Mouse (Mus musculus) lung, embryonic 16.5 days (tissue): ENCODE data around the gene Begain. TPM values are rescaled to one million over a fixed set of nuclear protein-coding genes. Genes with fewer than 3 reads are reported as not detected.

Source experiments
- ATAC-seq: fragments of 200-750 bp; cut with Nextera tagmentation; 2 replicates; pipeline ENCODE4 v1.8.0; 2017; ENCODE audit warnings: low read depth, mild to moderate bottlenecking, moderate library complexity
- H3K27ac ChIP-seq: fragments of 300-500 bp; sonication (generic); 2 replicates; pipeline ENCODE4 v1.5.1; 2014; ENCODE audit warnings: mild to moderate bottlenecking, control low read depth, low read length
- H3K27me3 ChIP-seq: fragments of 300-500 bp; sonication (generic); 2 replicates; pipeline ENCODE4 v1.6.1; 2014; ENCODE audit warnings: low read depth, low read length, mixed read lengths; ENCODE audit not compliant: control insufficient read depth, insufficient read depth
- H3K36me3 ChIP-seq: fragments of 300-500 bp; sonication (generic); 2 replicates; pipeline ENCODE4 v1.6.1; 2014; ENCODE audit warnings: low read length; ENCODE audit not compliant: control insufficient read depth, insufficient read depth
- H3K4me1 ChIP-seq: fragments of 300-500 bp; sonication (generic); replicated peaks from 2 replicates; pipeline ENCODE4 v1.6.1; 2014; ENCODE audit warnings: low read length, mixed read lengths; ENCODE audit not compliant: control insufficient read depth, insufficient read depth
- H3K4me2 ChIP-seq: fragments of 300-500 bp; sonication (generic); 2 replicates; pipeline ENCODE4 v1.6.1; 2014; ENCODE audit warnings: low read depth, low read length, control low read depth
- H3K4me3 ChIP-seq: fragments of 300-500 bp; sonication (generic); 2 replicates; pipeline ENCODE4 v1.5.1; 2014; ENCODE audit warnings: mild to moderate bottlenecking, low read length, control low read depth
- H3K9ac ChIP-seq: fragments of 300-500 bp; sonication (generic); 2 replicates; pipeline ENCODE4 v1.6.1; 2014; ENCODE audit warnings: low read length, control low read depth
- H3K9me3 ChIP-seq: fragments of 300-500 bp; sonication (generic); 2 replicates; pipeline ENCODE4 v1.6.1; 2016; ENCODE audit warnings: low read length; ENCODE audit not compliant: control insufficient read depth
- WGBS: fragments of 180-500 bp; shearing (Covaris S2); extraction: QIAGEN DNeasy Blood & Tissue Kit; methylation state at CpG from one replicate; pipeline ENCODE4 v1.1.7; 2014; 5-methylcytosine and 5-hydroxymethylcytosine counted together
- polyA plus RNA-seq: library from polyadenylated mRNA; unstranded; fragments of >200 nt; fragmentation: Nextera tagmentation; extraction: Ambion mirVana; gene quantifications from 2 replicates; pipeline ENCODE4 v1.2.1, GENCODE M21; 2015

Gene Begain
- polyA plus RNA-seq, 1 experiment from 2014 or later: 3.2 TPM

DNA sequence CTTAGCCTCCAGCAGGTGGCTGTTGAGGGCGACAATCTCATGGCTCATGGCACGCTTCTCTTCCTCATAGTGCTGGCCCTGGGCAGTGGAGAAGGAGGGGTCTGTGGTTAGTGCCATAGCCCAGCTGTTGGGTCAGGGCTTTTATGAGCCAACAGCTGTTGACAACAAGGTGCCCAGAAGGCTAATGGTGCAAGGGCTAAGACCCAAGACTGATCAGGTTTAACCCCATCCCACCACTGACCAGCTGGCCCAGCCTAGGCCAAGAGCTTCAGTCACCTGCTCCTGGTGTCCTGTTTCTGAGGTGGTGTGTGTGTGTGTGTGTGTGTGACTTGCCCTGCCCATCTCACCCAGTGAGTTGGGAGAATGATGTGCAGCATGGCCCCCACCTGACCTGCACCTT, 31.0 kb downstream of the Begain start:
- 73% methylated on average over 2 of the region's 2 CpGs for WGBS
- ATAC-seq: no peak
- Histone ChIP-seq H3K9me3 (peaks cover 7% of the 10 kb centered on the region), H3K4me1 (no peaks in the 10 kb centered on the region), H3K4me3 (no peak overlapping the region), H3K36me3 (0 out of 2 replicates have a peak, but pooled peaks cover 4% of the 10 kb centered on the region), H3K9ac (no peak overlapping the region), H3K27me3 (peaks cover 13% of the 10 kb centered on the region), H3K4me2 (no peak overlapping the region), H3K27ac (no peak overlapping the region)

DNA sequence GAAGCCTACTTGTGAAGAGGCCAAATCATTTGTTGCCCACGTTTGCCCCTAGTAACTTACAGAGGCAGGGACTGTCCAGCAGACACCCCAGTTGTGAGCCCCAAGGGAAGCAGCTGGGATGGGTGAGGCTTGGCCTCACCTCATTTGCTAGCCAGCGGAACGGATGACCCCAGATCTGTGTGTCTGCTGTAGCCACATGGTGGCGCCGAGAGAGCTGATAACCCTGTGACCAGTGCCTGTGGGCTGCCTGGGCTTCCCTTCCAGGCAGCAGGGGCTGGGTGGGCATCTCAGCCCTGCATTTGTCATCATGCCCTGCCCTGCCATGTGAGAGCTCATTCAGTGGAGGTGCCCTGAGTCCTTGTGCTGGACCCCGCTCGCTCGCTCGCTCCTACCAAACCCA, 44.2 kb downstream of the Begain start:
- H3K4me3 ChIP-seq: no peak overlapping the region
- no peaks in the 10 kb centered on the region for H3K27me3 ChIP-seq
- WGBS: 55% methylated on average over 9 of the region's 9 CpGs
- H3K36me3 ChIP-seq: peaks cover 4% of the 10 kb centered on the region
- no peak overlapping the region for H3K9ac ChIP-seq
- no peak for ATAC-seq
- H3K4me2 ChIP-seq: no peak overlapping the region
- H3K27ac ChIP-seq: no peak overlapping the region
- H3K9me3 ChIP-seq: no peaks in the 10 kb centered on the region
- no peaks in the 10 kb centered on the region for H3K4me1 ChIP-seq

DNA sequence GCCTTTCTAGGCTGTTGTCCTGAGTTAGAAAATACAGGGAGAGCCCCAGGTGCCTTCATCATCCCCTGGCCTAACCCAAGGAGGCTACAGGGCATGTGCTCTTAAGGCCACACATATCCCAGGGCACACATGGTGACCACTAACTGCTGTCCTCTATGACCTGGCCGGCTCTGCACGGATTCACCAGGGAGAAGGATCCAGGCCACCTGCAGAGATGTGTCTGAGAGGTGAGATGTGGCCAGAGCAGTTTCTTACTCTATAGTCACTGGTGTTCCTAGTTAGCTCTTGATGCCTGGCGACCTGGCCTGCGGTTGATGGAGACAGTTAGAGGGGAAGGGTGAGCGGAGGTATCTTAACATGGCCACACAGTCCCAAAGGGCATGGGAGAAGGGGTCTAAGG, 45.1 kb downstream of the Begain start:
- no peaks in the 10 kb centered on the region for H3K27me3 ChIP-seq
- no peak for ATAC-seq
- WGBS: 78% methylated on average over 5 of the region's 5 CpGs
- H3K9ac ChIP-seq: no peak overlapping the region
- peaks cover 4% of the 10 kb centered on the region for H3K36me3 ChIP-seq
- no peaks in the 10 kb centered on the region for H3K4me1 ChIP-seq
- H3K4me3 ChIP-seq: no peak overlapping the region
- H3K4me2 ChIP-seq: no peak overlapping the region
- H3K9me3 ChIP-seq: no peaks in the 10 kb centered on the region
- no peak overlapping the region for H3K27ac ChIP-seq

DNA sequence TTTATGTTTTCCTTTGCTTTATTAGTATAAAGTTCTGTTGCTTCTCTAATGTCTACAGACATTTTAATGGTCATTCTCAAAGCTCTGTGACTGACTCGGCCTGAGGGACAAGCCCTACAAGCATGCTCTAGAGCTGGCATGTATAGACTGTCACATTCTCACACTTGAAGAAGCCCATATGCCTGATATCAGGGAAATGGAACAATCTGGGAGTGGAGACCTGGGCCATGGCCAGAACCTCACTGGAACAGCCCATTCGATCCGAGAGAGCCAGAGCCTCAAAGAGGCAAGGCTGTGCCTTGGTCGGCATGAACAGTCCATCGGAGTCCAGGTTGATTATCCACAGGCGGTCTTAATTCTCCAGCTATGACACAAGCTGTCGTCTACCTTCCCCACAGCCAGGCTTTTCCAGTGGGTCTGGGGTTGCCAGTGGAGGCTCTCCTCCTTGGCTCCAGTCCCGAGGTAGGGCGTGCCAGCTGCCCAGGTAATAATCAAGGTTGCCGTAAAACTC, 45.8 kb downstream of the Begain start:
- no peak overlapping the region for H3K4me3 ChIP-seq
- H3K27ac ChIP-seq: no peak overlapping the region
- H3K4me1 ChIP-seq: no peaks in the 10 kb centered on the region
- peaks cover 4% of the 10 kb centered on the region for H3K36me3 ChIP-seq
- no peaks in the 10 kb centered on the region for H3K9me3 ChIP-seq
- WGBS: 68% methylated on average over 10 of the region's 10 CpGs
- H3K4me2 ChIP-seq: no peak overlapping the region
- H3K27me3 ChIP-seq: no peaks in the 10 kb centered on the region
- peak; percentile 71; the same call in 1 of the 2 replicates for ATAC-seq
- H3K9ac ChIP-seq: no peak overlapping the region

DNA sequence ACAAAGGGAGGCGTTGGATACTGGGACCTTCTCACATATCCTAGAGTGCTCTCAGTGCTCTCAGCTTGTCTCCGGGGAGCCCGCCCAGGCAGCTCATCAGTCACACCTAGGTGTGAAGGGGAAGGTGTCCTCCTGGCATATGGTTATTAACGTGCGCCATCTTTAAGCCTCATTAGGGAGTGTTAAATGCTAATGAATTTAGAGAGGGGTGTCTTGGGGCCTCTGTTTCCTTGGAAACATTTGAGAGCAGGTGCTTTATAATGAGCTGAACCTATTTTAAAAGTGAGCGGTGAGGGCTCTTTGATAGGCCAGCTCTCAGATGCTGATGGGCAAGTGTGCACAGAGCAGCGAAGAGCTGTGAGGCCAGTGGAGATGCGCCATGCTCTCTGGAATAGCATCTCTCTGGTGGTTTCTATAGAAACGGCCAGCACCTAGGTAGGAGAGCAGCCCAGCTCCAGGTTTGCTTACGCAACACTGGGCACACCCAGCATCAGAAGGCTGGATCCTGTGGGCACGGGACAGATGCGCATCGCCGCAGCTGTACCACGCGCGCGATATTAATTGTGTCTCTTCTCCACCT, 57.9 kb downstream of the Begain start:
- no peak overlapping the region for H3K4me2 ChIP-seq
- H3K36me3 ChIP-seq: no peaks in the 10 kb centered on the region
- H3K9ac ChIP-seq: no peak overlapping the region
- no peak overlapping the region for H3K27ac ChIP-seq
- ATAC-seq: no peak
- no peaks in the 10 kb centered on the region for H3K9me3 ChIP-seq
- H3K4me1 ChIP-seq: no peaks in the 10 kb centered on the region
- H3K27me3 ChIP-seq: no peaks in the 10 kb centered on the region
- no peak overlapping the region for H3K4me3 ChIP-seq
- WGBS: 76% methylated on average over 18 of the region's 18 CpGs

DNA sequence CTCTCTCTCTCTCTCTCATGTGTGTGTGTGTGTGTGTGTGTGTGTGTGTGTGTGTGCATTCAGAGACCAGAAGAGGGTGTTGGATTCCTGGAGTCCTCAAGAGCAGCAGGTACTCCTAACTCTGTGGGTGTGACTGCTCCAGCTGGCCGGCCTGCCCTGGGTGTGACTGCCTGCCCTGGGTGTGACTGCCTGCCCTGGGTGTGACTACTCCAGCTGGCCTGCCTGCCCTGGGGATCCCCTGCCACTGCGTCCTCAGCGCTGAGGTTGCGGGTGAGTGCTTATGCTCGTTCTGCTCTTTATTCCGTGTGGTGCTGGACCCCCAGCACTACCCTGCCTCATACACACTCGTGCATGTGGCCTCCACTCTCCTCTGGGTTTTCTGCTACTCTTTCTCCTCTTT, 65.0 kb downstream of the Begain start:
- H3K4me2 ChIP-seq: no peak overlapping the region
- WGBS: 60% methylated on average over 7 of the region's 7 CpGs
- H3K27me3 ChIP-seq: no peaks in the 10 kb centered on the region
- ATAC-seq: no peak
- no peak overlapping the region for H3K9ac ChIP-seq
- no peak overlapping the region for H3K27ac ChIP-seq
- H3K9me3 ChIP-seq: no peaks in the 10 kb centered on the region
- no peaks in the 10 kb centered on the region for H3K4me1 ChIP-seq
- no peaks in the 10 kb centered on the region for H3K36me3 ChIP-seq
- no peak overlapping the region for H3K4me3 ChIP-seq

DNA sequence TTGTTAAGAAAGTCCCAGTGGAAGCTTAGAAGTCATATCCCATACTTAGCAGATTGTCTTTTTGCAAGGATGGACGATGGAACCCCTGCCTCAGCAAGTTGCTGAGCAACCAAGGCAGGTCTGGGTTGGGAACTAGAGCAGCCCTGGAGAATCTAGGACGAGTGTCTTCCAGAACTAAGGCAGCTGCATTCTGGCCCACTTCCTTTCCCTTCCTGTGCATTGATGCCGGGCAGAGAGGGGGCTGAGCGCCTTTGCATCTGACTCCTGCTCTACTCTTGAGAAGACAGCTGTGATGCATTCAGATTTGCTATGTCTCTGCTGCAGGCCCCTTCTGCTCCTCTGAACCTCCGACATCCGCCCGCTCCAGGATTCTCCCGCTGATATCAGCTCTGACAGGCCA, 70.8 kb downstream of the Begain start:
- Histone ChIP-seq H3K4me1 (no peaks in the 10 kb centered on the region), H3K27ac (no peak overlapping the region), H3K9ac (no peak overlapping the region), H3K36me3 (no peaks in the 10 kb centered on the region), H3K4me2 (no peak overlapping the region), H3K4me3 (no peak overlapping the region), H3K27me3 (no peaks in the 10 kb centered on the region; the same call in 1 of the 2 replicates), H3K9me3 (no peaks in the 10 kb centered on the region)
- 85% methylated on average over 8 of the region's 8 CpGs for WGBS
- ATAC-seq: no peak

DNA sequence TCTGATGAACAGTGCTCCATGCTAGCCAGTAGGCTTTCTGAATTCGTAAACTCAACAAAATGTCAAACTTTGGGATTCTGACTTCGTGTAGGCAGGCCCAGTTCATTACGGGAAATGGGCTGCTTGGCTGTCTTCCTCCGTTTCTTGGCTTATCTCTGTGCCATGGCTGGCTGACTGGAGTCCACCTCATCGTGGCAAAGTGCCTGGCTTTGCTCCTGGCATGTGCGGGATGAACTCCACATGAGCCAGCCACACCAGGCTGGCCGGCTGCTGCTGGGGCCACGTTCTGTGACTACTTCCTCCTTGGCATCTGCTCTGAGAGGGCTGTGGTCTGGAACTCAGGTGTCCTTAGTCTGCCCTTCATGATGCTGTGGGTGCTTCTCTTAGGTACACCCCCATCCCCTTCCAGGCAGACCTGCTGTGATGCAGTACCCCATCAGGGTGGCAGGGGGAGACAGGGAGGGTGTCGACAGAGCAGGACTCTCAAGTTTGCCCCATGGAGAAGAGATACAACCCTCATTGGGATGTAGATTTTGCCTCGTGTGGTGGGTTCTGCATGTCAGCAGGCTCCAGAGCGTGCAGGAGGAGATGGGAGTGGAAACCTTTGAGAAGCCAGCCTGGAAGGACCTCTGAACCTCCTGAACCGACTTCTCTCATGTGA, 71.9 kb downstream of the Begain start:
- H3K9ac ChIP-seq: no peak overlapping the region
- no peaks in the 10 kb centered on the region for H3K4me1 ChIP-seq
- no peak for ATAC-seq
- no peaks in the 10 kb centered on the region for H3K9me3 ChIP-seq
- 75% methylated on average over 12 of the region's 12 CpGs for WGBS
- no peaks in the 10 kb centered on the region for H3K36me3 ChIP-seq
- no peak overlapping the region for H3K4me2 ChIP-seq
- no peaks in the 10 kb centered on the region; the same call in 1 of the 2 replicates for H3K27me3 ChIP-seq
- no peak overlapping the region for H3K27ac ChIP-seq
- no peak overlapping the region for H3K4me3 ChIP-seq

DNA sequence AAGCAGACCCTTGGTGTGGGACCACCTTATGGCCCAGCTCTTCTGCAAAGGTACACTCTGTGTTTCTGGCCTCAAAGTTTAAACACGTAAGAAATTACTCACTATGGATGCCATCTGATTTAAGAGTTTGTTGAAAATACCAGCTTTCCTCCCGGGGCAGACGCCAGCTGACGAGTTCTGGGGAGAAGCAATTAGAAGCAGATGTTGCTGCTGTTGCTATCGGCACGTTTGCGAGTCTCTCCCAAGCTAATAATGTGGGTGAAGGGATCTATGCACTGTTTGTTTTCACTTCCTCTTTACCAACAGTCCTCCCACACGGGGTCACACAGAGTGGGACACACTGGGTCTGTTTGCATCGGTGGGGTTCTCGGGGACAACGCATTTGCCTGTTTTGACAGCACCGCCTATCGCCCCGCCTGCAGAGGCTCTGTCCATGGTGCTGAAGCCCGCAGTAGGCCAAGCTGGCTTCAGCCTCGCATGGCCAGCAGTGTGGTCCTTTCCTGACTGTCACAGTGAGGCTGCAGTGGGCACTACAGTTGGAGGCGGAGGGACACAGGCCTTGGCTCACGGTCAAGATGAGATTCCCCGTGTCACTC, 73.5 kb downstream of the Begain start:
- no peaks in the 10 kb centered on the region for H3K9me3 ChIP-seq
- no peak overlapping the region for H3K9ac ChIP-seq
- no peak overlapping the region for H3K4me3 ChIP-seq
- no peak overlapping the region for H3K27ac ChIP-seq
- no peaks in the 10 kb centered on the region; the same call in 1 of the 2 replicates for H3K27me3 ChIP-seq
- WGBS: 3% methylated on average over 19 of the region's 19 CpGs
- no peaks in the 10 kb centered on the region for H3K4me1 ChIP-seq
- ATAC-seq: peak; percentile 77
- H3K4me2 ChIP-seq: peak overlapping the region; percentile 45
- H3K36me3 ChIP-seq: no peaks in the 10 kb centered on the region
